Mouse (Mus musculus) stomach, postnatal 0 days (tissue): ENCODE results near the gene Uaca.

ENCODE experiments used
- CTCF ChIP-seq: IDR thresholded peaks from 2 replicates; pipeline ENCODE4 v1.5.1; 2016; ENCODE audit warnings: antibody characterized with exemption, low read depth, mild to moderate bottlenecking, moderate library complexity
- EP300 ChIP-seq: optimal IDR thresholded peaks from 2 replicates; pipeline ENCODE3; 2016; ENCODE audit warnings: antibody characterized with exemption

GRCm38 (mm10) chr9:60873257-60874054, 79.1 kb downstream of the Uaca start:
- TF ChIP-seq CTCF (peak; percentile 58), EP300 (no peak)
